Mouse (Mus musculus): ENCODE data around the gene Cep128. TPM values are rescaled to one million over a fixed set of nuclear protein-coding genes. Genes with fewer than 3 reads are reported as not detected.

The Cep128 gene
- total and polyA plus RNA-seq, 2 experiments from 2014 or later = 15.1 to 17.4 TPM

- Histone ChIP-seq H3K4me3 (ENCODE audit: low read depth, low read length) (no peak overlapping the region), H3K9me3 (replicated peaks; ENCODE audit: control insufficient read depth, low read length) (no peaks in the 10 kb centered on the region), H3K27me3 (ENCODE audit: control insufficient read depth, insufficient read depth, low read length) (no peaks in the 10 kb centered on the region), H3K4me1 (ENCODE audit: control insufficient read depth, insufficient read depth) (peaks cover 2% of the 10 kb centered on the region), H3K36me3 (replicated peaks; ENCODE audit: control insufficient read depth, insufficient read depth, low read length) (peaks cover 4% of the 10 kb centered on the region; the same call in 1 of the 2 replicates), H3K9ac (replicated peaks; ENCODE audit: low read depth, low read length) (no peak overlapping the region), H3K4me2 (ENCODE audit: low read depth, low read length) (no peak overlapping the region), H3K27ac (ENCODE audit: low read depth) (no peak overlapping the region)
- TF ChIP-seq EP300 (IDR thresholded peaks at IDR 0.05; ENCODE audit: low read depth) (no peak), CTCF (IDR thresholded peaks at IDR 0.05; ENCODE audit: low read depth) (no peak)
- ATAC-seq (ENCODE audit: insufficient read depth, low read depth) (no peak), DNase-seq (ENCODE audit: low spot score) (no peak)
- 76% methylated on average over 2 of the region's 2 CpGs for WGBS
Measured at GRCm38 (mm10) chr12:91269634-91270033, 114.6 kb downstream of the Cep128 start.

- Histone ChIP-seq H3K9ac (replicated peaks; ENCODE audit: low read depth, low read length) (no peak overlapping the region), H3K4me2 (ENCODE audit: low read depth, low read length) (no peak overlapping the region), H3K4me3 (ENCODE audit: low read depth, low read length) (no peak overlapping the region), H3K36me3 (replicated peaks; ENCODE audit: control insufficient read depth, insufficient read depth, low read length) (peaks cover 4% of the 10 kb centered on the region; the same call in 1 of the 2 replicates), H3K27me3 (ENCODE audit: control insufficient read depth, insufficient read depth, low read length) (no peaks in the 10 kb centered on the region), H3K9me3 (replicated peaks; ENCODE audit: control insufficient read depth, low read length) (no peaks in the 10 kb centered on the region), H3K27ac (ENCODE audit: low read depth) (no peak overlapping the region), H3K4me1 (ENCODE audit: control insufficient read depth, insufficient read depth) (peaks cover 4% of the 10 kb centered on the region)
- WGBS = 61% methylated on average over 3 of the region's 3 CpGs
- TF ChIP-seq CTCF (IDR thresholded peaks at IDR 0.05; ENCODE audit: low read depth) = no peak
- no peak for TF ChIP-seq EP300 (IDR thresholded peaks at IDR 0.05; ENCODE audit: low read depth)
- no peak for DNase-seq (ENCODE audit: low spot score)
- no peak for ATAC-seq (ENCODE audit: insufficient read depth, low read depth)
Measured at GRCm38 (mm10) chr12:91268974-91269373, 115.2 kb downstream of the Cep128 start.

DNA sequence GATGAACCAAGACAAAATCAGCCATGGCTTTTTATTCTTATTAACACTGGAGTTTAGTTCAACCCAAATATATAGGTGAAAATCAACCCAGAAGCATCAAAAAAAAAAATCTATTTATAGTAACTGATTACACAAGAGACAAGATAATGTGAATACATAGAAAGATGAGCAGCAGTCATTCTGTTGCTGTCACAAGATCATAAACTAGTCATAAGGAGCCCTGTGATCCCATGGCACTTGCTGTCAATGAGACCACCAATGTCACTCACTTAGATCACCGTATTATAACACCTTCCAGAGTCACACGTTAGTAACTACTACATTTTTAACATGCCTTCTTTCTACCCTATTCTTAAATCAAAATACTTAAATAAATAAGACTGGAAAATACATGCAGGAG is 118.2 kb downstream of the Cep128 start:
- Histone ChIP-seq H3K4me2 (ENCODE audit: low read depth, low read length) (no peak overlapping the region), H3K4me3 (ENCODE audit: low read depth, low read length) (no peak overlapping the region), H3K4me1 (ENCODE audit: control insufficient read depth, insufficient read depth) (peaks cover 9% of the 10 kb centered on the region), H3K9me3 (replicated peaks; ENCODE audit: control insufficient read depth, low read length) (no peaks in the 10 kb centered on the region), H3K27ac (ENCODE audit: low read depth) (no peak overlapping the region), H3K27me3 (ENCODE audit: control insufficient read depth, insufficient read depth, low read length) (no peaks in the 10 kb centered on the region), H3K36me3 (replicated peaks; ENCODE audit: control insufficient read depth, insufficient read depth, low read length) (peaks cover 4% of the 10 kb centered on the region; the same call in 1 of the 2 replicates), H3K9ac (replicated peaks; ENCODE audit: low read depth, low read length) (no peak overlapping the region)
- no peak for ATAC-seq (ENCODE audit: insufficient read depth, low read depth)
- TF ChIP-seq CTCF (IDR thresholded peaks at IDR 0.05; ENCODE audit: low read depth) (no peak), EP300 (IDR thresholded peaks at IDR 0.05; ENCODE audit: low read depth) (no peak)
- DNase-seq (ENCODE audit: low spot score) = no peak
- 43% methylated on average over 2 of the region's 2 CpGs for WGBS

DNA sequence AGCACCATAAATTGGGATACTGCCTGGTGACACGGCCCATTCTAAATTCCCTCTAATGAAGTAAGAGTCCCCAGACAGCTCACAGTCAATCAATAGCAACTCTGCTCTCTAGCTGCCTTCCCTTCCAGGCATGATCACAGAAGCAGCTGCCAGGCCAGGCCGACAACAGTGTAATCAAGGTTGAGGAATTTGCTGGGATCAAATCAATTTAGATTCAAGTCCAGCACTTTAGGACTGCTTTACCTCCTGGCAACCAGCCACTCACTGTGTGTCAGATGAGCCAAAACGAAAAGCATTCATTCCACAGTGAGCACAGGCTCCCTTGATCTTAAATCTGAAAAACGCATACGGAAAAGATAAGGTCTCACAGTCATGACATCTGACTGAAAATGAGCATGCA is 118.7 kb downstream of the Cep128 start:
- Histone ChIP-seq H3K27ac (ENCODE audit: low read depth) (peak overlapping the region; percentile 25; the same call in 1 of the 2 replicates), H3K4me3 (ENCODE audit: low read depth, low read length) (no peak overlapping the region)
- peak; percentile 58 for ATAC-seq (ENCODE audit: insufficient read depth, low read depth)

DNA sequence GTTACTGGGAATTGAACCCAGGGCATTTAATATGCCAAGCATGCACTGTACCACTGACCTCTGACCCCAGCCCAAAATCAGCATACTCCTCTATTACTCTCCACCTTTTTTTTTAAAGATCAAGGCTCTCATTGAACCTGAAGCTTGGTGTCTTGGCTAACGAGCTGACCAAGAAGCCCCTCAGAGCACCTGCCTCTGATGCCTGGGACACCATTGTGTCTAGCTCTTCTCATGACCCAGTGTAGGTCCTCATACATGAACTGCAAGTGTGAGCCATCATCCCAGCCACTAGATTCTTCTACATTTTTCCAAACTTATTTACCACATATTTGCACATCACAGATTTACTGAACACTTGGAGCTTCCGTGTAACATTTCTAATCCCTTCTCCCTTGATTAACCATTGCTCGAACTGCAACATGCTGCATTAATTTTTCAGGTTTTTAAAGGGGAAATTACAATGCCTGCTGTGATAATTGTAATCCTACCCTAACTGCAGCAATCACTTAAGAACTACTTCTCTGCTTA is 119.3 kb downstream of the Cep128 start:
- Histone ChIP-seq H3K4me2 (ENCODE audit: low read depth, low read length) (no peak overlapping the region), H3K27ac (ENCODE audit: low read depth) (no peak overlapping the region), H3K27me3 (ENCODE audit: control insufficient read depth, insufficient read depth, low read length) (no peaks in the 10 kb centered on the region), H3K9me3 (replicated peaks; ENCODE audit: control insufficient read depth, low read length) (no peaks in the 10 kb centered on the region), H3K36me3 (replicated peaks; ENCODE audit: control insufficient read depth, insufficient read depth, low read length) (peaks cover 4% of the 10 kb centered on the region; the same call in 1 of the 2 replicates), H3K4me1 (ENCODE audit: control insufficient read depth, insufficient read depth) (peaks cover 9% of the 10 kb centered on the region), H3K4me3 (ENCODE audit: low read depth, low read length) (no peak overlapping the region), H3K9ac (replicated peaks; ENCODE audit: low read depth, low read length) (no peak overlapping the region)
- TF ChIP-seq EP300 (IDR thresholded peaks at IDR 0.05; ENCODE audit: low read depth) = no peak
- no peak for TF ChIP-seq CTCF (IDR thresholded peaks at IDR 0.05; ENCODE audit: low read depth)
- WGBS = 79% methylated on average over 3 of the region's 3 CpGs
- DNase-seq (ENCODE audit: low spot score) = no peak
- no peak for ATAC-seq (ENCODE audit: insufficient read depth, low read depth)

More for the DNA sequence above, 118.7 kb downstream of the Cep128 start:
- H3K9ac ChIP-seq (replicated peaks; ENCODE audit: low read depth, low read length) = no peak overlapping the region
- peak; percentile 56 for DNase-seq (ENCODE audit: low spot score)
- TF ChIP-seq CTCF (IDR thresholded peaks at IDR 0.05; ENCODE audit: low read depth) (no peak; the same call in 1 of the 2 replicates), EP300 (IDR thresholded peaks at IDR 0.05; ENCODE audit: low read depth) (no peak)
- no peaks in the 10 kb centered on the region for H3K9me3 ChIP-seq (replicated peaks; ENCODE audit: control insufficient read depth, low read length)
- peaks cover 9% of the 10 kb centered on the region for H3K4me1 ChIP-seq (ENCODE audit: control insufficient read depth, insufficient read depth)
- no peaks in the 10 kb centered on the region for H3K27me3 ChIP-seq (ENCODE audit: control insufficient read depth, insufficient read depth, low read length)
- 17% methylated on average over 5 of the region's 5 CpGs for WGBS
- H3K36me3 ChIP-seq (replicated peaks; ENCODE audit: control insufficient read depth, insufficient read depth, low read length) = peaks cover 4% of the 10 kb centered on the region; the same call in 1 of the 2 replicates
- H3K4me2 ChIP-seq (ENCODE audit: low read depth, low read length) = no peak overlapping the region

DNA sequence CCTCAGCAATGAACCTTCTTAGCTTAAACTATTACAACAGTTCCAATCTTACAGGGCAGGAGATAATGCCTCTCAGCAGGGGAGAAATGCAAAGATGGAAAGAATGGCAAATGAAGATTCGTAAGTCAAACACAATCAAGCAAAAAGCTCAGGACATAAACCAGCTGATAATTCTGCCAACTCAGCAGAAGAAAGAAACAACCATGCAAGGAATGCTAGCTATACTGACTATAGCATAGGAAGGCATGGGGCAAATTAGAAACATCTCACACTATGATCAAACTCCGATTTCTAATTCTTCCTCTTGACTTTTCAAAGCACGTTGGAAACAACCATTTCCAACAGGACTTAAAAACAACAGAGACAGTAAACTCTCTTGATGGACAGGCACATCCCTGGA is 120.5 kb downstream of the Cep128 start:
- Histone ChIP-seq H3K4me1 (ENCODE audit: control insufficient read depth, insufficient read depth) (peaks cover 9% of the 10 kb centered on the region), H3K4me2 (ENCODE audit: low read depth, low read length) (no peak overlapping the region), H3K27me3 (ENCODE audit: control insufficient read depth, insufficient read depth, low read length) (no peaks in the 10 kb centered on the region), H3K36me3 (replicated peaks; ENCODE audit: control insufficient read depth, insufficient read depth, low read length) (peaks cover 4% of the 10 kb centered on the region; the same call in 1 of the 2 replicates), H3K27ac (ENCODE audit: low read depth) (no peak overlapping the region), H3K9me3 (replicated peaks; ENCODE audit: control insufficient read depth, low read length) (no peaks in the 10 kb centered on the region), H3K4me3 (ENCODE audit: low read depth, low read length) (no peak overlapping the region), H3K9ac (replicated peaks; ENCODE audit: low read depth, low read length) (no peak overlapping the region)
- no peak for DNase-seq (ENCODE audit: low spot score)
- TF ChIP-seq CTCF (IDR thresholded peaks at IDR 0.05; ENCODE audit: low read depth) = no peak
- no peak for TF ChIP-seq EP300 (IDR thresholded peaks at IDR 0.05; ENCODE audit: low read depth)
- no peak for ATAC-seq (ENCODE audit: insufficient read depth, low read depth)
- 81% methylated on average over 3 of the region's 3 CpGs for WGBS

All from heart, postnatal 0 days (tissue).